Mouse (Mus musculus) neural tube, embryonic 12.5 days (tissue): ENCODE measurements around the gene H2-Eb2. TPM values are rescaled to one million over a fixed set of nuclear protein-coding genes. Genes with fewer than 3 reads are reported as not detected.
"Not testable (repeated sequence)": the region's sequence is repeated elsewhere in the genome, so short reads cannot be mapped to it uniquely, and the experiment has no call there.

Source experiments
- ATAC-seq: fragments of 200-750 bp; cut with Nextera tagmentation; 2 replicates; pipeline ENCODE4 v1.8.0; 2017; ENCODE audit warnings: low read depth, mild to moderate bottlenecking, moderate TSS enrichment, moderate library complexity; ENCODE audit not compliant: low FRiP score
- H3K27ac ChIP-seq: fragments of 300-500 bp; sonication (generic); 2 replicates; pipeline ENCODE4 v1.5.1; 2016
- H3K27me3 ChIP-seq: fragments of 300-500 bp; sonication (generic); replicated peaks from 2 replicates; pipeline ENCODE4 v1.6.1; 2016; ENCODE audit warnings: mild to moderate bottlenecking
- H3K36me3 ChIP-seq: fragments of 300-500 bp; sonication (generic); 2 replicates; pipeline ENCODE4 v1.6.1; 2016; ENCODE audit warnings: mild to moderate bottlenecking
- H3K4me1 ChIP-seq: fragments of 300-500 bp; sonication (generic); 2 replicates; pipeline ENCODE4 v1.6.1; 2016
- H3K4me2 ChIP-seq: fragments of 300-500 bp; sonication (generic); replicated peaks from 2 replicates; pipeline ENCODE4 v1.6.1; 2016; ENCODE audit warnings: mild to moderate bottlenecking
- H3K4me3 ChIP-seq: fragments of 300-500 bp; sonication (generic); 2 replicates; pipeline ENCODE4 v1.5.1; 2016
- H3K9ac ChIP-seq: fragments of 300-500 bp; sonication (generic); 2 replicates; pipeline ENCODE4 v1.6.1; 2016; ENCODE audit warnings: mild to moderate bottlenecking
- H3K9me3 ChIP-seq: fragments of 300-500 bp; sonication (generic); 2 replicates; pipeline ENCODE4 v1.6.1; 2016; ENCODE audit warnings: mild to moderate bottlenecking
- WGBS: fragments of 180-500 bp; shearing (Covaris S2); methylation state at CpG from one replicate; pipeline ENCODE4 v1.1.7; 2016; 5-methylcytosine and 5-hydroxymethylcytosine counted together
- polyA plus RNA-seq: library from polyadenylated mRNA; unstranded; fragments of >200 nt; fragmentation: Nextera tagmentation; extraction: Ambion mirVana; gene quantifications from 2 replicates; pipeline ENCODE4 v1.2.1, GENCODE M21; 2016

The H2-Eb2 gene
- polyA plus RNA-seq, 1 experiment from 2014 or later = not detected

- Histone ChIP-seq H3K4me1 (peaks cover 3% of the 10 kb centered on the region; the same call in 1 of the 2 replicates), H3K27me3 (0 out of 2 replicates have a peak, but pooled peaks cover 4% of the 10 kb centered on the region), H3K4me3 (no peak overlapping the region), H3K36me3 (no peaks in the 10 kb centered on the region), H3K9me3 (no peaks in the 10 kb centered on the region), H3K9ac (no peak overlapping the region), H3K4me2 (no peak overlapping the region), H3K27ac (no peak overlapping the region)
- no peak for ATAC-seq
- WGBS = 82% methylated on average over 4 of the region's 4 CpGs
Observed at GRCm38 (mm10) chr17:34308161-34308560, 17.3 kb upstream of the H2-Eb2 start.

GRCm38 (mm10) chr17:34309225-34309624 is 16.2 kb upstream of the H2-Eb2 start:
- no peak overlapping the region for H3K27ac ChIP-seq
- H3K27me3 ChIP-seq = 0 out of 2 replicates have a peak, but pooled peaks cover 4% of the 10 kb centered on the region
- H3K4me2 ChIP-seq = peak overlapping the region; percentile 66
- no peaks in the 10 kb centered on the region for H3K36me3 ChIP-seq
- ATAC-seq = no peak
- H3K4me1 ChIP-seq = peaks cover 3% of the 10 kb centered on the region; the same call in 1 of the 2 replicates
- H3K4me3 ChIP-seq = peak overlapping the region; percentile 55
- 30% methylated on average over 10 of the region's 10 CpGs for WGBS
- H3K9me3 ChIP-seq = no peaks in the 10 kb centered on the region
- peak overlapping the region; percentile 62 for H3K9ac ChIP-seq

GRCm38 (mm10) chr17:34309683-34310385 is 15.6 kb upstream of the H2-Eb2 start:
- peak overlapping the region; percentile 62 for H3K9ac ChIP-seq
- H3K27ac ChIP-seq = no peak overlapping the region
- peaks cover 3% of the 10 kb centered on the region; the same call in 1 of the 2 replicates for H3K4me1 ChIP-seq
- H3K36me3 ChIP-seq = no peaks in the 10 kb centered on the region
- H3K27me3 ChIP-seq = 0 out of 2 replicates have a peak, but pooled peaks cover 4% of the 10 kb centered on the region
- WGBS = 26% methylated on average over 38 of the region's 38 CpGs
- peak overlapping the region; percentile 55 for H3K4me3 ChIP-seq
- H3K9me3 ChIP-seq = no peaks in the 10 kb centered on the region
- H3K4me2 ChIP-seq = peak overlapping the region; percentile 66
- ATAC-seq = peak; percentile 80

GRCm38 (mm10) chr17:34310526-34310925 is 14.9 kb upstream of the H2-Eb2 start:
- H3K27me3 ChIP-seq, H3K27ac ChIP-seq, H3K9me3 ChIP-seq, H3K36me3 ChIP-seq, ATAC-seq, H3K4me3 ChIP-seq, H3K4me2 ChIP-seq, H3K9ac ChIP-seq, H3K4me1 ChIP-seq: not testable (repeated sequence)
- WGBS = 83% methylated on average over 3 of the region's 3 CpGs

GRCm38 (mm10) chr17:34312185-34312584 is 13.3 kb upstream of the H2-Eb2 start:
- Histone ChIP-seq H3K4me2 (no peak overlapping the region), H3K9ac (no peak overlapping the region), H3K9me3 (no peaks in the 10 kb centered on the region), H3K27me3 (0 out of 2 replicates have a peak, but pooled peaks cover 4% of the 10 kb centered on the region), H3K27ac (no peak overlapping the region), H3K4me1 (peaks cover 3% of the 10 kb centered on the region; the same call in 1 of the 2 replicates), H3K36me3 (no peaks in the 10 kb centered on the region), H3K4me3 (no peak overlapping the region)
- WGBS = 78% methylated on average over 1 of the region's 1 CpGs
- ATAC-seq = no peak

GRCm38 (mm10) chr17:34313393-34313792 is 12.1 kb upstream of the H2-Eb2 start:
- Histone ChIP-seq H3K9ac (no peak overlapping the region), H3K36me3 (no peaks in the 10 kb centered on the region), H3K4me1 (peaks cover 3% of the 10 kb centered on the region; the same call in 1 of the 2 replicates), H3K27ac (no peak overlapping the region), H3K4me3 (no peak overlapping the region), H3K27me3 (no peaks in the 10 kb centered on the region), H3K4me2 (no peak overlapping the region), H3K9me3 (no peaks in the 10 kb centered on the region)
- ATAC-seq = no peak
- WGBS = 36% methylated on average over 3 of the region's 3 CpGs

- no peaks in the 10 kb centered on the region for H3K36me3 ChIP-seq
- peaks cover under 1% of the 10 kb centered on the region; the same call in 1 of the 2 replicates for H3K4me1 ChIP-seq
- H3K27ac ChIP-seq = no peak overlapping the region
- WGBS = 71% methylated on average over 9 of the region's 9 CpGs
- no peak overlapping the region for H3K4me3 ChIP-seq
- no peak overlapping the region for H3K4me2 ChIP-seq
- no peaks in the 10 kb centered on the region for H3K27me3 ChIP-seq
- no peaks in the 10 kb centered on the region for H3K9me3 ChIP-seq
- H3K9ac ChIP-seq = no peak overlapping the region
- ATAC-seq = no peak
Observed at GRCm38 (mm10) chr17:34314286-34314685, 11.2 kb upstream of the H2-Eb2 start.

- no peak for ATAC-seq
- Histone ChIP-seq H3K9me3 (no peaks in the 10 kb centered on the region), H3K27me3 (no peaks in the 10 kb centered on the region), H3K4me3 (no peak overlapping the region), H3K9ac (no peak overlapping the region), H3K4me2 (no peak overlapping the region), H3K4me1 (no peaks in the 10 kb centered on the region), H3K36me3 (no peaks in the 10 kb centered on the region), H3K27ac (no peak overlapping the region)
- 74% methylated on average over 1 of the region's 1 CpGs for WGBS
Observed at GRCm38 (mm10) chr17:34315512-34315911, 10.0 kb upstream of the H2-Eb2 start.

- no peak overlapping the region for H3K27ac ChIP-seq
- 81% methylated on average over 2 of the region's 2 CpGs for WGBS
- no peak for ATAC-seq
- no peaks in the 10 kb centered on the region for H3K9me3 ChIP-seq
- H3K9ac ChIP-seq = no peak overlapping the region
- H3K4me1 ChIP-seq = no peaks in the 10 kb centered on the region
- H3K36me3 ChIP-seq = no peaks in the 10 kb centered on the region
- no peaks in the 10 kb centered on the region for H3K27me3 ChIP-seq
- no peak overlapping the region for H3K4me2 ChIP-seq
- no peak overlapping the region for H3K4me3 ChIP-seq
Observed at GRCm38 (mm10) chr17:34316697-34317096, 8.8 kb upstream of the H2-Eb2 start.

- no peak overlapping the region for H3K4me2 ChIP-seq
- no peak overlapping the region for H3K27ac ChIP-seq
- no peak overlapping the region for H3K4me3 ChIP-seq
- no peaks in the 10 kb centered on the region for H3K4me1 ChIP-seq
- no peak for ATAC-seq
- H3K36me3 ChIP-seq = no peaks in the 10 kb centered on the region
- no peak overlapping the region for H3K9ac ChIP-seq
- H3K27me3 ChIP-seq = no peaks in the 10 kb centered on the region
- H3K9me3 ChIP-seq = no peaks in the 10 kb centered on the region
- WGBS = 61% methylated on average over 2 of the region's 2 CpGs
Observed at GRCm38 (mm10) chr17:34317275-34317674, 8.2 kb upstream of the H2-Eb2 start.

- Histone ChIP-seq H3K9ac (no peak overlapping the region), H3K27me3 (no peaks in the 10 kb centered on the region), H3K36me3 (no peaks in the 10 kb centered on the region), H3K27ac (no peak overlapping the region), H3K4me2 (no peak overlapping the region), H3K4me3 (no peak overlapping the region), H3K9me3 (no peaks in the 10 kb centered on the region), H3K4me1 (no peaks in the 10 kb centered on the region; the same call in 1 of the 2 replicates)
- no peak for ATAC-seq
- WGBS = 78% methylated on average over 3 of the region's 3 CpGs
Observed at GRCm38 (mm10) chr17:34326373-34326772, 908 bp downstream of the H2-Eb2 start.

- no peak overlapping the region for H3K9ac ChIP-seq
- no peak overlapping the region for H3K27ac ChIP-seq
- H3K4me3 ChIP-seq = no peak overlapping the region
- no peaks in the 10 kb centered on the region for H3K27me3 ChIP-seq
- 55% methylated on average over 2 of the region's 2 CpGs for WGBS
- no peaks in the 10 kb centered on the region for H3K9me3 ChIP-seq
- H3K36me3 ChIP-seq = no peaks in the 10 kb centered on the region
- no peak overlapping the region for H3K4me2 ChIP-seq
- no peaks in the 10 kb centered on the region; the same call in 1 of the 2 replicates for H3K4me1 ChIP-seq
- ATAC-seq = no peak
Observed at GRCm38 (mm10) chr17:34329807-34330206, 4.3 kb downstream of the H2-Eb2 start.

GRCm38 (mm10) chr17:34331200-34331599 is 5.7 kb downstream of the H2-Eb2 start:
- H3K9me3 ChIP-seq = no peaks in the 10 kb centered on the region
- WGBS = 93% methylated on average over 1 of the region's 1 CpGs
- H3K9ac ChIP-seq = no peak overlapping the region
- ATAC-seq = no peak
- no peaks in the 10 kb centered on the region for H3K27me3 ChIP-seq
- no peak overlapping the region for H3K4me3 ChIP-seq
- H3K4me1 ChIP-seq = no peaks in the 10 kb centered on the region; the same call in 1 of the 2 replicates
- no peak overlapping the region for H3K4me2 ChIP-seq
- no peak overlapping the region for H3K27ac ChIP-seq
- H3K36me3 ChIP-seq = no peaks in the 10 kb centered on the region
